Mouse (Mus musculus) forebrain, embryonic 10.5 days (tissue): ENCODE measurements around the gene Crygs. TPM values are rescaled to one million over a fixed set of nuclear protein-coding genes. Genes with fewer than 3 reads are reported as not detected.

Source experiments
- DNase-seq: peaks from one replicate; pipeline ENCODE4 v3.0.0-alpha.2; 2017; ENCODE audit warnings: low spot score; ENCODE audit errors: extremely low spot score
- H3K27ac ChIP-seq: fragments of 300-500 bp; sonication (generic); 2 replicates; pipeline ENCODE4 v1.5.1; 2016; ENCODE audit warnings: mild to moderate bottlenecking
- H3K27me3 ChIP-seq: fragments of 300-500 bp; sonication (generic); 2 replicates; pipeline ENCODE4 v1.6.1; 2016; ENCODE audit warnings: mild to moderate bottlenecking; ENCODE audit not compliant: poor library complexity, severe bottlenecking
- H3K36me3 ChIP-seq: fragments of 300-500 bp; sonication (generic); replicated peaks from 2 replicates; pipeline ENCODE4 v1.6.1; 2016; ENCODE audit warnings: mild to moderate bottlenecking, moderate library complexity
- H3K4me1 ChIP-seq: fragments of 300-500 bp; sonication (generic); 2 replicates; pipeline ENCODE4 v1.6.1; 2016
- H3K4me3 ChIP-seq: fragments of 300-500 bp; sonication (generic); 2 replicates; pipeline ENCODE4 v1.5.1; 2016; ENCODE audit warnings: mild to moderate bottlenecking, moderate library complexity
- H3K9me3 ChIP-seq: fragments of 300-500 bp; sonication (generic); 2 replicates; pipeline ENCODE4 v1.6.1; 2016; ENCODE audit warnings: mild to moderate bottlenecking, moderate library complexity
- WGBS: fragments of 180-500 bp; shearing (Covaris S2); methylation state at CpG from one replicate; pipeline ENCODE4 v1.1.7; 2016; 5-methylcytosine and 5-hydroxymethylcytosine counted together
- polyA plus RNA-seq: library from polyadenylated mRNA; unstranded; fragments of >200 nt; fragmentation: Nextera tagmentation; extraction: Ambion mirVana; gene quantifications from 2 replicates; pipeline ENCODE4 v1.2.1, GENCODE M21; 2016

Gene Crygs
- polyA plus RNA-seq: not detected in 2 replicates

DNA sequence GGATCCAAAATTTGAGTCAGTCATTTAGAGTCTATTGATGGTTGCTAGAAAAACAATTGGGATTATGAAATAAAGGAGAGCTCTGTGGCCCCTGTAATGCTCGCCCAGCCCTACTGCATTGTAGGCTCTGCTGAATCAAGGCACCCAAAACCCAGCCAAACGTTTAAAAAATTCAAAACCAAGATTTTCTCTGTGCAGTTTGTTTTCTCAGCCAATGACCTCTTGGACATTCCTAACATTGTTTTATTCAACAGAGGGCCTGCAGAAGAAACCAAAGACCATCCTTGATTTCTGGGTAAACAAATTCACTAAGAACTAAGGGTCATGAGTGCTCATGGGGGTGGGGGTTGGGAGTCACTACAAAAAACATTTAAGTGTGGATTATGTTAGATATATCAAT is at the start of gene Crygs:
TSS of gene Crygs (minus strand) at position 101 of the 400 bp plus-strand sequence.
- Histone ChIP-seq H3K4me1 (no peaks in the 10 kb centered on the region), H3K4me3 (no peak within 1 kb of the TSS), H3K36me3 (peaks cover 16% of the 10 kb centered on the region), H3K27ac (no peak within 1 kb of the TSS), H3K9me3 (no peaks in the 10 kb centered on the region), H3K27me3 (peaks cover 17% of the 10 kb centered on the region)
- DNase-seq: no peak
- WGBS: 83% methylated on average over 2 of the region's 2 CpGs

DNA sequence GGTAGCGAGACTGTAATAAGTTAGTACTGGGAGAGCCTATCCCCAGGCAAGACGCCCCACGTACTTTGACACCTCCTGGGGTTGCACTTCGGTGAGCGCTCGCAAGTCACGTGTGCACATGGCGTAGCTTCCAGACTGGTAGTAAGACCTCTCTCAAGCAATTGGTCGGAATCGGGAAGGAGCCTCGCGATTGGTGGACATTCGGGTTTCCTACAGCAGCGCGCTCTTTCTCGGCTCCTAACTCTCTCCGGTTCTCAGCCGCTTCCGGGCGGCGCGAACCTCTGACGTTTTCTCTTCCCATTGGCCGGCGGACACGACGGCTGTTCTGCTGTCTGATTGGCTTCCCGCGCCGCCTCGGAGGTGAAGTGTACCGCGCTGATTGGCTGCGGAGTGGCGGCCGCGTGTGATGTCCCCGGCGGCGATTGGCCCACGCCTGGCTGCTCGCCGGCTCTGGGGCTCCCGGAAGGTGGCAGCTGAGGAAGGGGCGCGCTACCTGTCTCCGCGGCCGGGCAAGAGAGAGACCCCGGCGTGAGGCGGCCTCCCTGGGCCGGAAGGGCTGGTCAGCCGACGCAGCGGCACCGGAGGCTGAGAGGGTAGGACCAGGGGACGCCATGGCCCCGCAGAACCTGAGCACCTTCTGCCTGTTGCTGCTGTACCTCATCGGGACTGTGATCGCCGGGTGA is 46.2 kb upstream of the Crygs start, which contains the start of the genes Tbccd1 and Dnajb11:
TSS of gene Tbccd1 (minus strand) at position 239 of the 683 bp plus-strand sequence.
TSS of gene Dnajb11 (plus strand) at position 415 of the 683 bp plus-strand sequence.
- H3K36me3 ChIP-seq: peaks cover 33% of the 10 kb centered on the region
- peak within 1 kb of the TSS; percentile 90 for H3K27ac ChIP-seq
- peaks cover 22% of the 10 kb centered on the region for H3K4me1 ChIP-seq
- WGBS: under 1% methylated on average over 62 of the region's 62 CpGs
- H3K27me3 ChIP-seq: no peaks in the 10 kb centered on the region
- DNase-seq: peak; percentile 99
- no peaks in the 10 kb centered on the region for H3K9me3 ChIP-seq
- H3K4me3 ChIP-seq: peak within 1 kb of the TSS; percentile 93

DNA sequence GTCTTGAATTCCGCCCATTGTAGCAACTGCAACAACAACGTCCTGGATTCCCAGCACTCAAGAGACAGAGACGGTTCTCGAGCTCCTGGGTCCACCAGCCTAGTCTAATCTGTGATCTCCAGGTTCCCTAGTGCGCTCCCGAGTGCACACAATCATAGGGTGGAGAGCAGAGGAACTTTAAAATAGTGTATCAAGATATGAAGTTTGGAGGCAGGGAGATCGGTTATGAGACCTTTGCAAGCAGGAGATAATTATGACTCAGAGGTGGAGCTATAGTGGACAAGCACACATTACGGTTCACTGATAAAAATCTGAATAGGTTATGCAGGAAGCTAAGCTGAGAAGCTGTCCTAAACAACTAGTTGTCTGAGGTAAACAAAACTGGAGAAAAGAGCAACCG is 45.4 kb upstream of the Crygs start:
- H3K27ac ChIP-seq: peak overlapping the region; percentile 90
- H3K36me3 ChIP-seq: peaks cover 25% of the 10 kb centered on the region
- peak overlapping the region; percentile 93 for H3K4me3 ChIP-seq
- H3K27me3 ChIP-seq: no peaks in the 10 kb centered on the region
- no peak for DNase-seq
- H3K4me1 ChIP-seq: peaks cover 22% of the 10 kb centered on the region
- H3K9me3 ChIP-seq: no peaks in the 10 kb centered on the region
- WGBS: 20% methylated on average over 9 of the region's 9 CpGs

DNA sequence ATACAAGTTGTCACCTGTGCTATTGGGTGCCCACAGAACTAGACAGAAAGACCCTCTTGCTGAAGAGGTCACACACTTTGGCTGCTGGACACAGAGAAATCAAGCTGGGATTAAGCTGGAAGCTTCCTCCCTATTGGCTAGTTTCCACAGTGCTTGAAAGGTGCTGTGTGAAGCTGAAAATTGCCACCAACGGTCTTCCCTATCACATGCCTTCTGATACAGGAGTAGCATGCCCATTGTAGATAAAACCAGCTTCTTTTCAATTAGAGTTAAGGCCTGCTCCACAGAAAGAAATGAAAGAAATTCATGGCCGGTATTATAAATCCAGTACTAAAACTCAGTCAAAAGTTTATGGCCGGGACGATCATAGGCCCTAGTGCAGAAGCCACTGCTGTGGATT is 41.3 kb upstream of the Crygs start:
- DNase-seq: no peak
- no peak overlapping the region for H3K27ac ChIP-seq
- 90% methylated on average over 4 of the region's 4 CpGs for WGBS
- no peaks in the 10 kb centered on the region for H3K27me3 ChIP-seq
- H3K9me3 ChIP-seq: no peaks in the 10 kb centered on the region
- no peak overlapping the region for H3K4me3 ChIP-seq
- H3K36me3 ChIP-seq: peaks cover 22% of the 10 kb centered on the region
- peaks cover 12% of the 10 kb centered on the region for H3K4me1 ChIP-seq

DNA sequence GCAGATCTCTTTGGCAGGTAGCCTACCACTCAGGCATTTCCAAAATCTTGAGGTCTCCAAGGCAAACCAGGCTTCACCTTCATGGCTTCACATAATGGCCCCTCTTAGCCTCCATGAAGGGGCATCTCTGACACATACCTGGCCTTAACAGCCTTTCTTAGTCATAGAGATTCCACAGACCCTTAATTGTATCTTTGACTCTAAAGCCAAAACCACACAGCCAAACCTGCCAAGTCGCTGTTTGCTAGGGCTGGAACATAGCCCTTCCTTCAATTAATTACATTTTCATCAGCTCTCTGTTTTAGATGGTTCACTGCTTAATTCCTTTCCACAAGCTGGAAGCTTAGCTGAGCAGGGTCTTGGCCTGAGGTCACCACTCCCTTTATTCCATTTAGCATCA is 37.0 kb upstream of the Crygs start:
- WGBS: 89% methylated on average over 1 of the region's 1 CpGs
- peaks cover 14% of the 10 kb centered on the region for H3K4me1 ChIP-seq
- no peaks in the 10 kb centered on the region for H3K27me3 ChIP-seq
- no peak for DNase-seq
- H3K36me3 ChIP-seq: peaks cover 5% of the 10 kb centered on the region; the same call in 1 of the 2 replicates
- no peak overlapping the region for H3K27ac ChIP-seq
- no peak overlapping the region for H3K4me3 ChIP-seq
- H3K9me3 ChIP-seq: no peaks in the 10 kb centered on the region

DNA sequence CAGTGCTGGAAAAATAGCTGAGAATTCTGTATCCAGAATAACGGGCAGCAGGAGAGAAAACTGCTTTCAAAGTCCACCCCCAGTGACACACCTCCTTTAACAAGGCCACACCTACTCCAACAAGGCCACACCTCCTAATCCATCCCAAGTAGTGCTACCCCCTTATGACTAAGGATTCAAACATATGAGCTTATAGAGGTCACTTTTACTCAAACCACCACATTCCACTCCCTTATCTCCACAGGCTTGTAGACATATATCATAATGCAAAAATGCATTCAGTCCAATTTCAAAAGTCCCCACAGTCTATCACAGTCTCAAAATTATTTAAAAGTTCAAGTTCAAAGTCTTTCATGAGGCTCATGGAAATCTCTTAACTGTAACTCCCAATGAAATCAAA is 36.3 kb upstream of the Crygs start:
- 95% methylated on average over 1 of the region's 1 CpGs for WGBS
- Histone ChIP-seq H3K4me1 (peaks cover 14% of the 10 kb centered on the region), H3K4me3 (no peak overlapping the region), H3K36me3 (peaks cover 3% of the 10 kb centered on the region; the same call in 1 of the 2 replicates), H3K9me3 (no peaks in the 10 kb centered on the region), H3K27ac (no peak overlapping the region), H3K27me3 (no peaks in the 10 kb centered on the region)
- DNase-seq: no peak

DNA sequence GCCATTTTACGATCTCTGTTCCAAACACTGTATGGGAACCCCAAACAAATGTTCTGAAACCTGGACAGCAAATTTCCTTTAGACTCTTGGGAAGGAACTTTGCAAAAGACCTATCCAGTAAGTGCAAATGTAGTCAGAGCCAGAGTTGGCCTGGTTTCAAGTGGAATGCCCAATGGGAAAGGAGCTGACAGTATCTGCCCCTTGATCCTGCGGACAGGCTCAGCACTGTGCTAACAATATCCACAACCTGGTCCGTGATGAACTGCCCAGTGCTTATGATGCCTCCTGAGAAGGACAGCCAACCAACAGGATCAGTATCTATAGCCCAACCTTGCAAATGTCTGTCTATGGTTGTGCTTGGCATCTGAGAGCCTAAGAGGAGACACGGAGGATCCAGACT is 34.1 kb upstream of the Crygs start:
- WGBS: 89% methylated on average over 4 of the region's 4 CpGs
- DNase-seq: no peak
- H3K4me3 ChIP-seq: no peak overlapping the region

DNA sequence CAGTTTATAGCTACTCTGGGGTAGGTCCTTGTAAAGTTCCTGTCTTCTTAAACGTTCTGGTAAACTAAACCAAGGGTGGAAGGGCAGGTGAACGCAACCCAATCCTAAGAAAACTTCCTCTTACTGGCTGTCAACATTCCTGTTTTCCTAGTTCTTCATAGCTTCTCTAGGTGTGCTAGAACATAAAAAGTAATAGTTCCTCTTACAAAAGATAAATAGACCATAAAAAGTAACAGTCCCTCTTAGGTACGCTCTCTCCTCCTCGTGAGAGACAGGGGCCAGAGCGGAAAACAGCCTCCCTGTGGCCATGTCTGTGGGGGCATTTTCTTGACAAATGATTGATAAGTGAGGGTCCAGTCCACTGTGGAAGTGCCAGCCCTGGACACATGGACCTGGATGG is 33.5 kb upstream of the Crygs start:
- WGBS: 75% methylated on average over 5 of the region's 5 CpGs
- H3K27ac ChIP-seq: peak overlapping the region; percentile 85

More for the DNA sequence above, 34.1 kb upstream of the Crygs start:
- peaks cover 14% of the 10 kb centered on the region for H3K36me3 ChIP-seq
- H3K27ac ChIP-seq: no peak overlapping the region
- peaks cover 14% of the 10 kb centered on the region for H3K4me1 ChIP-seq
- no peaks in the 10 kb centered on the region for H3K27me3 ChIP-seq
- no peaks in the 10 kb centered on the region for H3K9me3 ChIP-seq

DNA sequence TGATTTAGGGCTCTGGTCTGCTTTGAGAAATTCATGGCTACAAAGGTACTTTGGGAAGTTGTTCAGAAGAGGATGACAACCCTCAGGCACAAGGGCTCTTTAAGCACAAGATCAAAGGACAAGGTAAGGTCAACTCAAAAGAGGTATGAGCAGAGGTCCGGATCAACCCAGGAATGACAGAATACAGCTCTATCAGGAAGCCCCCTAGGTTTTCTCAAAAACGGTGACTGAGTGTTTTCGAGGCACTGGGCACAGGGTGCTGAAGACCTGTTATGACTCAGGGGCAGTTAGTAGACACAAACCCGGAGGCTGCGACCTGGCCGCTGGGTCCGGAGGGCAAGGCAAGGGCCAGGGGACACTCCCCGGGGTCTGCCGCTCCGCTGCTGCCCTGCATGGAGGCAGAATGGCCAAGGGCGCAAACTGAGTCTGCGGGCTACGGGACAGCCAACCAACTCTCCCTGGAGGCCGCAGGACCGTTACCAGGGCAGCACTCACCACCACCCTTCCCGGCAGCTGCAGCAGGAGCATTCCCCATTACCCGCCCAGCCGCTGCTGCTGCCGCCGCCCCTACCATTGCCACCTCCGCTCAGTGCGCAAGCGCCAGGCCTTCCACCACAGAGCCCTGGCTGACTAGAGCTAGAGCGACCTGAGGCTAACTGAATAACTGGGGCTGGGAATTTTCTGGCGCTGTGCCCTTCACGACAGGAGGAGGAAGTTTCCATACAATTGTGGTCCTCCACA is 32.9 kb upstream of the Crygs start:
- peak overlapping the region; percentile 64 for H3K4me3 ChIP-seq
- 7% methylated on average over 26 of the region's 26 CpGs for WGBS
- H3K27ac ChIP-seq: peak overlapping the region; percentile 85

More for the DNA sequence above, 33.5 kb upstream of the Crygs start:
- DNase-seq: no peak
- H3K4me1 ChIP-seq: peaks cover 14% of the 10 kb centered on the region
- H3K4me3 ChIP-seq: peak overlapping the region; percentile 64
- peaks cover 18% of the 10 kb centered on the region for H3K36me3 ChIP-seq
- H3K9me3 ChIP-seq: no peaks in the 10 kb centered on the region
- H3K27me3 ChIP-seq: no peaks in the 10 kb centered on the region

DNA sequence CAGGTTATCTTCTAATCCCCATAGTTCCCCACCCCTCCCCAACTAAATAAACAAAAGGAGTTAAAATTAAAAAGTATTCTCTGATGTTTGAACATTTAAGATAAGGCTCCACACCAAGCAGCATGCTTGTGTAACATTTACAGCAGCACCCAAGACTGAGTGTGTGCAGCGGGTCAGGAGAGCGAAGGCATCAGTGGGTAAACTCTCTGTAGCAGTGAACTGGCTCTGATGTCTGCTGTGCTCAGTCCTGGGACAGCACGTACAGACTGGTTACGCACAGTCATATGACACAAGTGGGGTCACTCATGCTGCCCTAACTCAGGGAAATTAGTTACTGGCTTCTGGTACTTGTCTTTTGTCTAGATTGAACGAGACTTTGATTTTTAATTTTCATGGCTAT is 31.5 kb upstream of the Crygs start:
- H3K4me3 ChIP-seq: no peak overlapping the region
- H3K36me3 ChIP-seq: peaks cover 35% of the 10 kb centered on the region
- H3K9me3 ChIP-seq: no peaks in the 10 kb centered on the region
- no peak overlapping the region for H3K27ac ChIP-seq
- no peak for DNase-seq
- H3K4me1 ChIP-seq: peaks cover 14% of the 10 kb centered on the region
- 98% methylated on average over 5 of the region's 5 CpGs for WGBS
- H3K27me3 ChIP-seq: no peaks in the 10 kb centered on the region

More for the DNA sequence above, 32.9 kb upstream of the Crygs start:
- peaks cover 24% of the 10 kb centered on the region for H3K36me3 ChIP-seq
- H3K27me3 ChIP-seq: no peaks in the 10 kb centered on the region
- H3K4me1 ChIP-seq: peaks cover 14% of the 10 kb centered on the region
- peak; percentile 80 for DNase-seq
- no peaks in the 10 kb centered on the region for H3K9me3 ChIP-seq

DNA sequence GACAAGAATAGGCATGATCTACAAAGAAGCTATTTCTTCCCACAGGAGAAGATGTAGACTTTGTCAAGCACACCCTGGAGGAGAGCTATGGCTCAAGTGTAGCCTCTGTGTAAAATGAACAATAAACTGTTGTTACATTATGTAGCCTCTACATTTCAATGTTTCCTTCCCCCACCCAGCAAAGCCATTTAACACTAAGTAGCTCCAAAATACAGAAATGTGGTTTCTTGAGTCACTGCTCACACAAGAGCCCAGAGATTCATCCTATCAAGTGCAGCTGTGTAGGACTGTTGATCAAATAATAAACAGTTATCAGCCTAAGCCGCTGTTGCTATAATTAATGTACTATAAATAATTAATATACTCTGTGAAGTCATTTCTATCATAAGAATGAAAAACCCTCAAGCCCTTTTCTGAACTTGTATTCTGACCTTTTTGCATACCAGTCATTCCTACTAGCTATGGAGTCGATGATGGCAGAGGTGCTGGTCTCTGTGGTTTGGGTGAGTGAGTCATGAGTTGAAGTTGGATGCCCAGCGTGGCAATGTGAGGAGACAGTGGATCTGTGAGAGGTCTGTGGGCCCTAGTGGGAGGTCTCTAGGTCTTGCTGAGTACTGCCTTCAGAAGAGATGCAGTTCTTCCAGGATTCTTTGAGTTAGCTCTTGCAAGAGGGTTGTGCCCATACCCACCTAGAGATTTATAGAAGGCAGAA is 27.9 kb upstream of the Crygs start:
- 92% methylated on average over 3 of the region's 3 CpGs for WGBS
- peaks cover 66% of the 10 kb centered on the region for H3K36me3 ChIP-seq
- no peaks in the 10 kb centered on the region for H3K9me3 ChIP-seq
- no peak for DNase-seq
- no peak overlapping the region for H3K27ac ChIP-seq
- no peaks in the 10 kb centered on the region for H3K27me3 ChIP-seq
- H3K4me1 ChIP-seq: peaks cover 5% of the 10 kb centered on the region
- no peak overlapping the region for H3K4me3 ChIP-seq

DNA sequence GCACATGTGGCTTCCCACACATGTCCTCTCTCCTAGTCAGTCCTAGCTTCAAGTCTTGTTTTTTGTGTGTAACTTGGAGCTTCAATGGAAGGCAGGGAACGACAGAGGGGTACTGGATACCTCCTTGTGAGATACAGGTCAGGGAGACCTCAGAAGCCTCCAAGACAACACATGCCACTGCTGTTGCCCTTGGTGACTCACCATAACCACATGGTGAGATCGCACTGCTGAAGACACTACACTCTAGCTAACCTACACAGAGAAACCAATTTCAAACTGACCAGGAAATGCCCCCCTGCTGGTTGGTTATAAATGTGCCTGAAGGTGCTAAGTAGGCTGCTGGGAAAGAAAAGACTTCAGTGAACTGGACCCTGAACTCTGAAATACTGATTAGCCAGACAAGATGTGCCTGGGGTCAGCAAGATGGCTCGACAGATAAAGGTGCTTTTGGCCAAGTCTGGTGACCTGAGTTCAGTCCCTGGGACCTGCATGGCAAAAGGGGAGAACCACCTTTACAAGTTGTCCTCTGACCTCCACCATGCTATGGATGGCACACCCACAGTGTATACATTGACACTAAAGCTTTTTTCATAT is 21.7 kb upstream of the Crygs start:
- peaks cover 63% of the 10 kb centered on the region for H3K36me3 ChIP-seq
- no peak for DNase-seq
- 94% methylated on average over 3 of the region's 3 CpGs for WGBS
- H3K4me1 ChIP-seq: no peaks in the 10 kb centered on the region
- no peaks in the 10 kb centered on the region; the same call in 1 of the 2 replicates for H3K9me3 ChIP-seq
- H3K4me3 ChIP-seq: no peak overlapping the region
- no peak overlapping the region for H3K27ac ChIP-seq
- no peaks in the 10 kb centered on the region for H3K27me3 ChIP-seq
